Mouse (Mus musculus): ENCODE measurements at regions not wholly inside any gene's neighbourhood (a gene's known extent, or its start where the extent isn't known, plus 50 kb on each side); places are given as distances from the start of the nearest gene placed in this dataset.

GRCm38 (mm10) chr4:94360810-94361527, 195.4 kb upstream of the Gm10306 start:
- H3K4me3 ChIP-seq (ENCODE audit: low read length), result no peak overlapping the region
- H3K27ac ChIP-seq (ENCODE audit: low read length), result no peak overlapping the region
- no peak overlapping the region for H3K9ac ChIP-seq (ENCODE audit: low read length)
- H3K4me2 ChIP-seq (ENCODE audit: low read depth, low read length), result no peak overlapping the region
- ATAC-seq (replicated peaks; ENCODE audit: extremely low read depth, insufficient read depth, low FRiP score), result no peak
- WGBS, result 82% methylated on average over 13 of the region's 13 CpGs
- H3K27me3 ChIP-seq (ENCODE audit: control insufficient read depth, insufficient read depth, low read length), result no peaks in the 10 kb centered on the region
- no peaks in the 10 kb centered on the region for H3K36me3 ChIP-seq (ENCODE audit: control insufficient read depth, insufficient read depth)
- H3K4me1 ChIP-seq (ENCODE audit: control insufficient read depth, insufficient read depth, low read length), result no peaks in the 10 kb centered on the region
- no peaks in the 10 kb centered on the region for H3K9me3 ChIP-seq (replicated peaks; ENCODE audit: control insufficient read depth, low read length)

GRCm38 (mm10) chr4:94361528-94362217, 194.7 kb upstream of the Gm10306 start:
- 75% methylated on average over 12 of the region's 12 CpGs for WGBS
- no peak for ATAC-seq (replicated peaks; ENCODE audit: extremely low read depth, insufficient read depth, low FRiP score)
- no peaks in the 10 kb centered on the region for H3K36me3 ChIP-seq (ENCODE audit: control insufficient read depth, insufficient read depth)

GRCm38 (mm10) chr4:94365375-94365774, 191.0 kb upstream of the Gm10306 start:
- no peaks in the 10 kb centered on the region for H3K27me3 ChIP-seq (ENCODE audit: control insufficient read depth, insufficient read depth, low read length)
- no peaks in the 10 kb centered on the region for H3K9me3 ChIP-seq (replicated peaks; ENCODE audit: control insufficient read depth, low read length)
- no peak for ATAC-seq (replicated peaks; ENCODE audit: extremely low read depth, insufficient read depth, low FRiP score)
- no peak overlapping the region for H3K4me2 ChIP-seq (ENCODE audit: low read depth, low read length)
- H3K27ac ChIP-seq (ENCODE audit: low read length), result no peak overlapping the region
- 84% methylated on average over 4 of the region's 4 CpGs for WGBS
- no peak overlapping the region for H3K9ac ChIP-seq (ENCODE audit: low read length)
- no peak overlapping the region for H3K4me3 ChIP-seq (ENCODE audit: low read length)
- no peaks in the 10 kb centered on the region for H3K36me3 ChIP-seq (ENCODE audit: control insufficient read depth, insufficient read depth)
- no peaks in the 10 kb centered on the region for H3K4me1 ChIP-seq (ENCODE audit: control insufficient read depth, insufficient read depth, low read length)

More at GRCm38 (mm10) chr4:94361528-94362217, 194.7 kb upstream of the Gm10306 start:
- H3K27ac ChIP-seq (ENCODE audit: low read length), result no peak overlapping the region
- H3K4me1 ChIP-seq (ENCODE audit: control insufficient read depth, insufficient read depth, low read length), result no peaks in the 10 kb centered on the region
- no peak overlapping the region for H3K4me2 ChIP-seq (ENCODE audit: low read depth, low read length)
- H3K9me3 ChIP-seq (replicated peaks; ENCODE audit: control insufficient read depth, low read length), result no peaks in the 10 kb centered on the region
- H3K4me3 ChIP-seq (ENCODE audit: low read length), result no peak overlapping the region
- H3K9ac ChIP-seq (ENCODE audit: low read length), result no peak overlapping the region
- no peaks in the 10 kb centered on the region for H3K27me3 ChIP-seq (ENCODE audit: control insufficient read depth, insufficient read depth, low read length)

GRCm38 (mm10) chr4:94367174-94367573, 189.2 kb upstream of the Gm10306 start:
- Histone ChIP-seq H3K9me3 (replicated peaks; ENCODE audit: control insufficient read depth, low read length) (no peaks in the 10 kb centered on the region), H3K36me3 (ENCODE audit: control insufficient read depth, insufficient read depth) (no peaks in the 10 kb centered on the region), H3K4me2 (ENCODE audit: low read depth, low read length) (no peak overlapping the region), H3K27ac (ENCODE audit: low read length) (no peak overlapping the region), H3K27me3 (ENCODE audit: control insufficient read depth, insufficient read depth, low read length) (no peaks in the 10 kb centered on the region), H3K4me3 (ENCODE audit: low read length) (no peak overlapping the region), H3K4me1 (ENCODE audit: control insufficient read depth, insufficient read depth, low read length) (no peaks in the 10 kb centered on the region), H3K9ac (ENCODE audit: low read length) (no peak overlapping the region)
- ATAC-seq (replicated peaks; ENCODE audit: extremely low read depth, insufficient read depth, low FRiP score), result no peak
- 74% methylated on average over 3 of the region's 3 CpGs for WGBS

- ATAC-seq (replicated peaks; ENCODE audit: extremely low read depth, insufficient read depth, low FRiP score), result no peak
- Histone ChIP-seq H3K9ac (ENCODE audit: low read length) (no peak overlapping the region), H3K9me3 (replicated peaks; ENCODE audit: control insufficient read depth, low read length) (no peaks in the 10 kb centered on the region), H3K4me3 (ENCODE audit: low read length) (no peak overlapping the region), H3K27me3 (ENCODE audit: control insufficient read depth, insufficient read depth, low read length) (no peaks in the 10 kb centered on the region), H3K36me3 (ENCODE audit: control insufficient read depth, insufficient read depth) (no peaks in the 10 kb centered on the region), H3K27ac (ENCODE audit: low read length) (no peak overlapping the region), H3K4me2 (ENCODE audit: low read depth, low read length) (no peak overlapping the region), H3K4me1 (ENCODE audit: control insufficient read depth, insufficient read depth, low read length) (no peaks in the 10 kb centered on the region)
- WGBS, result 65% methylated on average over 6 of the region's 6 CpGs
Observed at GRCm38 (mm10) chr4:94370981-94371380, 185.4 kb upstream of the Gm10306 start.

- no peaks in the 10 kb centered on the region for H3K36me3 ChIP-seq (ENCODE audit: control insufficient read depth, insufficient read depth)
- WGBS, result 72% methylated on average over 1 of the region's 1 CpGs
- H3K4me3 ChIP-seq (ENCODE audit: low read length), result no peak overlapping the region
- no peak overlapping the region for H3K4me2 ChIP-seq (ENCODE audit: low read depth, low read length)
- H3K4me1 ChIP-seq (ENCODE audit: control insufficient read depth, insufficient read depth, low read length), result no peaks in the 10 kb centered on the region
- no peaks in the 10 kb centered on the region for H3K9me3 ChIP-seq (replicated peaks; ENCODE audit: control insufficient read depth, low read length)
- no peak for ATAC-seq (replicated peaks; ENCODE audit: extremely low read depth, insufficient read depth, low FRiP score)
- H3K27ac ChIP-seq (ENCODE audit: low read length), result no peak overlapping the region
- no peak overlapping the region for H3K9ac ChIP-seq (ENCODE audit: low read length)
- no peaks in the 10 kb centered on the region for H3K27me3 ChIP-seq (ENCODE audit: control insufficient read depth, insufficient read depth, low read length)
Observed at GRCm38 (mm10) chr4:94376256-94376655, 180.1 kb upstream of the Gm10306 start.

GRCm38 (mm10) chr4:94385703-94386102, 170.6 kb upstream of the Gm10306 start:
- no peak overlapping the region for H3K9ac ChIP-seq (ENCODE audit: low read length)
- H3K36me3 ChIP-seq (ENCODE audit: control insufficient read depth, insufficient read depth), result no peaks in the 10 kb centered on the region
- no peak for ATAC-seq (replicated peaks; ENCODE audit: extremely low read depth, insufficient read depth, low FRiP score)
- no peaks in the 10 kb centered on the region for H3K4me1 ChIP-seq (ENCODE audit: control insufficient read depth, insufficient read depth, low read length)
- H3K4me2 ChIP-seq (ENCODE audit: low read depth, low read length), result no peak overlapping the region
- no peak overlapping the region for H3K27ac ChIP-seq (ENCODE audit: low read length)
- H3K9me3 ChIP-seq (replicated peaks; ENCODE audit: control insufficient read depth, low read length), result no peaks in the 10 kb centered on the region
- H3K27me3 ChIP-seq (ENCODE audit: control insufficient read depth, insufficient read depth, low read length), result no peaks in the 10 kb centered on the region
- WGBS, result 41% methylated on average over 7 of the region's 7 CpGs
- no peak overlapping the region for H3K4me3 ChIP-seq (ENCODE audit: low read length)

- no peaks in the 10 kb centered on the region for H3K36me3 ChIP-seq (ENCODE audit: control insufficient read depth, insufficient read depth)
- ATAC-seq (replicated peaks; ENCODE audit: extremely low read depth, insufficient read depth, low FRiP score), result no peak
- H3K27ac ChIP-seq (ENCODE audit: low read length), result no peak overlapping the region
- no peaks in the 10 kb centered on the region for H3K9me3 ChIP-seq (replicated peaks; ENCODE audit: control insufficient read depth, low read length)
- H3K27me3 ChIP-seq (ENCODE audit: control insufficient read depth, insufficient read depth, low read length), result no peaks in the 10 kb centered on the region
- no peak overlapping the region for H3K9ac ChIP-seq (ENCODE audit: low read length)
- H3K4me1 ChIP-seq (ENCODE audit: control insufficient read depth, insufficient read depth, low read length), result no peaks in the 10 kb centered on the region
- no peak overlapping the region for H3K4me2 ChIP-seq (ENCODE audit: low read depth, low read length)
- 35% methylated on average over 2 of the region's 2 CpGs for WGBS
- H3K4me3 ChIP-seq (ENCODE audit: low read length), result no peak overlapping the region
Observed at GRCm38 (mm10) chr4:94388317-94388716, 168.0 kb upstream of the Gm10306 start.

- Histone ChIP-seq H3K9me3 (replicated peaks; ENCODE audit: control insufficient read depth, low read length) (no peaks in the 10 kb centered on the region), H3K4me2 (ENCODE audit: low read depth, low read length) (no peak overlapping the region), H3K9ac (ENCODE audit: low read length) (no peak overlapping the region), H3K4me3 (ENCODE audit: low read length) (no peak overlapping the region), H3K4me1 (ENCODE audit: control insufficient read depth, insufficient read depth, low read length) (no peaks in the 10 kb centered on the region), H3K27ac (ENCODE audit: low read length) (no peak overlapping the region), H3K36me3 (ENCODE audit: control insufficient read depth, insufficient read depth) (no peaks in the 10 kb centered on the region), H3K27me3 (ENCODE audit: control insufficient read depth, insufficient read depth, low read length) (no peaks in the 10 kb centered on the region)
- no peak for ATAC-seq (replicated peaks; ENCODE audit: extremely low read depth, insufficient read depth, low FRiP score)
- 74% methylated on average over 2 of the region's 2 CpGs for WGBS
Observed at GRCm38 (mm10) chr4:94394462-94394861, 161.9 kb upstream of the Gm10306 start.
